Mouse (Mus musculus): Measurements from ENCODE around the gene Nelfcd.

DNA sequence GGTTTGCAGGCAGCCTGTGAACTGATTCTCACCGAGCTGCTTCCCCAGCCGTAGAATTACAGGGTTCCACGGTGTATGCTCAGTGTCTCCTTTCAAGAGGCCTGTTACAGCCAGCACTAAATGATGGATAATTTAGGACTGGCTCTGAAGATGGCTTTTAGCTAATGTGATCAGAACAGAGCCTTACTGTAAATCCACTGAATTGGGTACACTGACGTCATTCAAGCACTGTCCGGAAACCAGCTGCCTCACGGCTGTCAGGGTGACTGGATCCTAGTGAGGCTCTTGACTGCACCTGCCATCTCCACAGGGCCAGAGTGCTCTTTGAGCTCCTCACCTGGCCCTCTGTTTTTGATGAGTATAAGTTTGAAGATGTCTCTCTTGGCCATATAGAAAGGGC lies 5.5 kb downstream of the Nelfcd start:
- TF ChIP-seq CTCF (IDR thresholded peaks at IDR 0.05; ENCODE audit: low read depth) (no peak), EP300 (IDR thresholded peaks at IDR 0.05; ENCODE audit: low read depth) (no peak)
